Mouse (Mus musculus) left cerebral cortex, adult 9 months (tissue): ENCODE data around the gene Zcchc2.

Experiments used
- DNase-seq, 2 experiments: peaks; one replicate each; pipeline ENCODE4 v3.0.0; 2022; ENCODE audit warnings: low spot score in 2 of 2

Gene Zcchc2

DNA sequence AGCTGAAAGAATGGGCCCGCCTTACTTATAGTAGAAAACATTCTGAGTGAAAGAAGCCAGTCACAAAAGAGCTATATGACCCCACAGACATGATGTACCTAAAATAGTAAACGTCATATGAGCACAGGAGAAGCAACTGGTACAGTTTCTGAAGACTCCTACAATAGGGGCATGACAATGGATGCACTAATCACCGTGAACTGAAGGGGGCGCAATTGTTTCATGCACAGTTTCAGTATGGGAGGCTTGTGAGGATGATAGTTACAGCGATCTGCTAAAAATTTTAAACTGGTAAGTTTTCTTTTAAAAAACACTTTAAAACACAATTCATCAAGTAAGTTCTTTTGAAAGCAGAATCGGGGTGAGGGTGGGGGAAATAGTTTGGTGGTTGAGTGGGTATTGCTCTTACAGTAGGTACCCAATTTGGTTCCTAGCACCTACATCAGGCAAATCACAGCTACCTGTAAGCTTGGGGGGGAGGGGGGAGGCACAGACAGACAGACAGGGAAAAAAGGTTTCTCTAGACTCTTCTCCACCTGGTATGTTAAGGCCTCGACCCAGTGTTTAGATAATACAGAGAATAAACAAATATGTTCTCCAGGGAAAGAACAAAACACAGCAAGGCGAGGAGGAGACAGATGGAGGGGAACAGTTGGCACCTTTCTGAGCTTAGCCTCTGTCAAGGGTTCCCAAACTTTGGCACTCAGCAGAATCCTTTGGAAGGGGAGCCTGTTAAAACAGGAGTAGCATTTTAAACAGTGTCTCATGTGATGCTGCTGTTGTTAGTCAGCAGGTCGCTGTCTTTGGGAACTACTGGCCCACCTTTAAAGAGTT, 81.2 kb downstream of the Zcchc2 start:
- DNase-seq: peak; percentile 19 to 92

GRCm38 (mm10) chr1:106072071-106072440, 81.8 kb downstream of the Zcchc2 start:
- DNase-seq: no peak

DNA sequence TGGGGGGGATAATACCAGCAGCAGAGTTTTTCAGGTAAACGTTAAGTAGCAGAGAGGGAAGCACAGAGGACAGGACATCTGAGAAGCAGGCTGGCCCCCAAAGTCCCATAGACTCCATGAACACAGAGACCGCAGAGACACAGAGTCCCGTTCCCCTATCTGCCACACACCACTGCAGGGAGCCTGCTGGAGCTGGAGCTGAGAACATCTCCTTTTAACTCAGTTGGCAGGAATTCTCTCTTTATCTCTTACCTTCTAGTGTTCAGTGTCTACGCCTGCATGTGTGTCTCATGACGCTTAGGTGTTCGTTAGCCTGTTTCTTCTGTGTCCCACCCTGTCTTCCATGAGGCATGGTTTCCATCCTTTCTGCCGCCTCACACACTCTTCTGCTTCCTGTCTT, 83.0 kb downstream of the Zcchc2 start:
- DNase-seq: no peak

GRCm38 (mm10) chr1:106074141-106074540, 83.9 kb downstream of the Zcchc2 start:
- no peak for DNase-seq

- no peak for DNase-seq
Observed at GRCm38 (mm10) chr1:106074656-106075055, 84.5 kb downstream of the Zcchc2 start.

DNA sequence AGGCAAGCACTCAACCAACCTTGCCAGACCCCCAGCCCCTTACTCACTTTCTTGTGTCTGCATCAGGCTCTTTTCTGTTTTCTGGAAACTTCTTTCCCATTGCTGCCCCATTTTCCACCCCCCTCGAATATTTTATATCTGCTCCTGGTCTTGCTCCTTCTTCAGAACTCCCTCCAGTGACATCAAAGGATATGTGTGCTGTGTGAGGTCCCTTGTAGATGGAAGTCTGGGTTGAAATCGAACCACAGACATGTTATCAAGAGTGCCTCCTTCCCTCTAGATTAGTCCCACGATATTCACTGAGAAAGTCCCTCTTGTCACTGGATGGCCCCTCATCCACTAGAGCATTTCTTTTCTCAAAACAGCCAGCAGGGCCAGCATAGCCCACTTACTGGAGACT, 86.4 kb downstream of the Zcchc2 start:
- no peak for DNase-seq

GRCm38 (mm10) chr1:106077166-106077565, 87.0 kb downstream of the Zcchc2 start:
- no peak for DNase-seq
